Mouse (Mus musculus) neural tube, embryonic 12.5 days (tissue): ENCODE data around the gene Gpr137. TPM values are rescaled to one million over a fixed set of nuclear protein-coding genes. Genes with fewer than 3 reads are reported as not detected.

Experiments
- ATAC-seq: fragments of 200-750 bp; cut with Nextera tagmentation; 2 replicates; pipeline ENCODE4 v1.8.0; 2017; ENCODE audit warnings: low read depth, mild to moderate bottlenecking, moderate TSS enrichment, moderate library complexity; ENCODE audit not compliant: low FRiP score
- H3K27ac ChIP-seq: fragments of 300-500 bp; sonication (generic); 2 replicates; pipeline ENCODE4 v1.5.1; 2016
- H3K27me3 ChIP-seq: fragments of 300-500 bp; sonication (generic); replicated peaks from 2 replicates; pipeline ENCODE4 v1.6.1; 2016; ENCODE audit warnings: mild to moderate bottlenecking
- H3K36me3 ChIP-seq: fragments of 300-500 bp; sonication (generic); 2 replicates; pipeline ENCODE4 v1.6.1; 2016; ENCODE audit warnings: mild to moderate bottlenecking
- H3K4me1 ChIP-seq: fragments of 300-500 bp; sonication (generic); 2 replicates; pipeline ENCODE4 v1.6.1; 2016
- H3K4me2 ChIP-seq: fragments of 300-500 bp; sonication (generic); replicated peaks from 2 replicates; pipeline ENCODE4 v1.6.1; 2016; ENCODE audit warnings: mild to moderate bottlenecking
- H3K4me3 ChIP-seq: fragments of 300-500 bp; sonication (generic); 2 replicates; pipeline ENCODE4 v1.5.1; 2016
- H3K9ac ChIP-seq: fragments of 300-500 bp; sonication (generic); 2 replicates; pipeline ENCODE4 v1.6.1; 2016; ENCODE audit warnings: mild to moderate bottlenecking
- H3K9me3 ChIP-seq: fragments of 300-500 bp; sonication (generic); 2 replicates; pipeline ENCODE4 v1.6.1; 2016; ENCODE audit warnings: mild to moderate bottlenecking
- WGBS: fragments of 180-500 bp; shearing (Covaris S2); methylation state at CpG from one replicate; pipeline ENCODE4 v1.1.7; 2016; 5-methylcytosine and 5-hydroxymethylcytosine counted together
- polyA plus RNA-seq: library from polyadenylated mRNA; unstranded; fragments of >200 nt; fragmentation: Nextera tagmentation; extraction: Ambion mirVana; gene quantifications from 2 replicates; pipeline ENCODE4 v1.2.1, GENCODE M21; 2016

Gene Gpr137
- polyA plus RNA-seq, 1 experiment from 2014 or later: 43.9 TPM

GRCm38 (mm10) chr19:6949951-6950350 lies 7.7 kb upstream of the Gpr137 start:
- Histone ChIP-seq H3K4me2 (peak overlapping the region; percentile 97), H3K9me3 (no peaks in the 10 kb centered on the region), H3K4me1 (peaks cover 26% of the 10 kb centered on the region), H3K4me3 (peak overlapping the region; percentile 49), H3K36me3 (peaks cover 12% of the 10 kb centered on the region; the same call in 1 of the 2 replicates), H3K9ac (peak overlapping the region; percentile 67; the same call in 1 of the 2 replicates), H3K27me3 (no peaks in the 10 kb centered on the region), H3K27ac (no peak overlapping the region)
- ATAC-seq: no peak
- WGBS: 52% methylated on average over 5 of the region's 5 CpGs

GRCm38 (mm10) chr19:6949532-6949931 lies 7.3 kb upstream of the Gpr137 start:
- H3K4me2 ChIP-seq: peak overlapping the region; percentile 97; the same call in 1 of the 2 replicates
- H3K27ac ChIP-seq: no peak overlapping the region
- ATAC-seq: no peak
- H3K27me3 ChIP-seq: no peaks in the 10 kb centered on the region
- H3K9me3 ChIP-seq: no peaks in the 10 kb centered on the region
- peaks cover 26% of the 10 kb centered on the region for H3K4me1 ChIP-seq
- WGBS: 95% methylated on average over 5 of the region's 5 CpGs
- H3K9ac ChIP-seq: no peak overlapping the region
- H3K36me3 ChIP-seq: peaks cover 8% of the 10 kb centered on the region; the same call in 1 of the 2 replicates
- H3K4me3 ChIP-seq: no peak overlapping the region

GRCm38 (mm10) chr19:6948186-6948585 lies 5.9 kb upstream of the Gpr137 start:
- no peaks in the 10 kb centered on the region for H3K27me3 ChIP-seq
- H3K9me3 ChIP-seq: no peaks in the 10 kb centered on the region
- H3K4me2 ChIP-seq: no peak overlapping the region
- no peak for ATAC-seq
- H3K9ac ChIP-seq: 0 out of 2 replicates have a peak overlapping the region, but pooled peaks have one; percentile 21
- WGBS: 70% methylated on average over 4 of the region's 4 CpGs
- H3K4me1 ChIP-seq: peaks cover 23% of the 10 kb centered on the region
- H3K36me3 ChIP-seq: peaks cover 3% of the 10 kb centered on the region; the same call in 1 of the 2 replicates
- H3K27ac ChIP-seq: no peak overlapping the region
- no peak overlapping the region for H3K4me3 ChIP-seq

GRCm38 (mm10) chr19:6947742-6948141 lies 5.5 kb upstream of the Gpr137 start:
- WGBS: 54% methylated on average over 4 of the region's 4 CpGs
- no peak overlapping the region for H3K27ac ChIP-seq

GRCm38 (mm10) chr19:6943709-6944108 lies 1.4 kb upstream of the Gpr137 start:
- WGBS: 91% methylated on average over 6 of the region's 6 CpGs
- Histone ChIP-seq H3K9me3 (no peaks in the 10 kb centered on the region), H3K27me3 (no peaks in the 10 kb centered on the region), H3K4me2 (no peak overlapping the region), H3K27ac (no peak overlapping the region), H3K36me3 (peaks cover 3% of the 10 kb centered on the region; the same call in 1 of the 2 replicates), H3K4me3 (no peak overlapping the region), H3K4me1 (peaks cover 30% of the 10 kb centered on the region), H3K9ac (no peak overlapping the region)
- no peak for ATAC-seq

More at GRCm38 (mm10) chr19:6947742-6948141, 5.5 kb upstream of the Gpr137 start:
- ATAC-seq: no peak
- no peaks in the 10 kb centered on the region for H3K27me3 ChIP-seq
- H3K4me1 ChIP-seq: peaks cover 24% of the 10 kb centered on the region
- H3K9ac ChIP-seq: 0 out of 2 replicates have a peak overlapping the region, but pooled peaks have one; percentile 21
- peaks cover 3% of the 10 kb centered on the region; the same call in 1 of the 2 replicates for H3K36me3 ChIP-seq
- H3K9me3 ChIP-seq: no peaks in the 10 kb centered on the region
- no peak overlapping the region for H3K4me3 ChIP-seq
- H3K4me2 ChIP-seq: no peak overlapping the region

GRCm38 (mm10) chr19:6942764-6943163 lies 484 bp upstream of the Gpr137 start:
- WGBS: 33% methylated on average over 5 of the region's 5 CpGs
- H3K27me3 ChIP-seq: 0 out of 2 replicates have a peak, but pooled peaks cover 2% of the 10 kb centered on the region
- H3K4me3 ChIP-seq: peak overlapping the region; percentile 82
- H3K9ac ChIP-seq: peak overlapping the region; percentile 89
- no peaks in the 10 kb centered on the region for H3K9me3 ChIP-seq
- peaks cover 32% of the 10 kb centered on the region for H3K4me1 ChIP-seq
- peak overlapping the region; percentile 87 for H3K4me2 ChIP-seq
- H3K27ac ChIP-seq: peak overlapping the region; percentile 88; the same call in 1 of the 2 replicates
- ATAC-seq: no peak
- H3K36me3 ChIP-seq: peaks cover 8% of the 10 kb centered on the region

- H3K4me3 ChIP-seq: peak within 1 kb of the TSS; percentile 82
- peak within 1 kb of the TSS; percentile 87 for H3K4me2 ChIP-seq
- no peaks in the 10 kb centered on the region for H3K9me3 ChIP-seq
- H3K4me1 ChIP-seq: peaks cover 32% of the 10 kb centered on the region
- peak within 1 kb of the TSS; percentile 88 for H3K27ac ChIP-seq
- peak; percentile 83 for ATAC-seq
- WGBS: under 1% methylated on average over 83 of the region's 83 CpGs
- peaks cover 8% of the 10 kb centered on the region for H3K36me3 ChIP-seq
- H3K9ac ChIP-seq: peak within 1 kb of the TSS; percentile 89
- 0 out of 2 replicates have a peak, but pooled peaks cover 3% of the 10 kb centered on the region for H3K27me3 ChIP-seq
Measured at GRCm38 (mm10) chr19:6941372-6942248, 670 bp downstream of the Gpr137 start, which contains the start of gene Bad. Gene Bad, plus strand, starts transcription at chr19:6941861.

- H3K36me3 ChIP-seq: peaks cover 8% of the 10 kb centered on the region
- WGBS: 23% methylated on average over 29 of the region's 29 CpGs
- H3K4me2 ChIP-seq: peak overlapping the region; percentile 87
- peaks cover 11% of the 10 kb centered on the region for H3K27me3 ChIP-seq
- no peaks in the 10 kb centered on the region for H3K9me3 ChIP-seq
- H3K9ac ChIP-seq: peak overlapping the region; percentile 89
- H3K27ac ChIP-seq: no peak overlapping the region
- peaks cover 32% of the 10 kb centered on the region for H3K4me1 ChIP-seq
- peak; percentile 38; the same call in 1 of the 2 replicates for ATAC-seq
- peak overlapping the region; percentile 82 for H3K4me3 ChIP-seq
Measured at GRCm38 (mm10) chr19:6940396-6941351, 1.6 kb downstream of the Gpr137 start.

- Histone ChIP-seq H3K4me3 (no peak overlapping the region), H3K9ac (peak overlapping the region; percentile 26; the same call in 1 of the 2 replicates)
- ATAC-seq: no peak
Measured at GRCm38 (mm10) chr19:6939106-6940002, 2.9 kb downstream of the Gpr137 start.

GRCm38 (mm10) chr19:6937541-6938465 lies 4.5 kb downstream of the Gpr137 start:
- Histone ChIP-seq H3K27me3 (peaks cover 38% of the 10 kb centered on the region), H3K4me2 (0 out of 2 replicates have a peak overlapping the region, but pooled peaks have one; percentile 87), H3K9ac (no peak overlapping the region), H3K4me3 (no peak overlapping the region), H3K4me1 (peaks cover 41% of the 10 kb centered on the region), H3K27ac (no peak overlapping the region), H3K36me3 (peaks cover 8% of the 10 kb centered on the region), H3K9me3 (no peaks in the 10 kb centered on the region)
- no peak for ATAC-seq
- 80% methylated on average over 16 of the region's 16 CpGs for WGBS

More at GRCm38 (mm10) chr19:6939106-6940002, 2.9 kb downstream of the Gpr137 start:
- H3K27me3 ChIP-seq: peaks cover 23% of the 10 kb centered on the region
- H3K4me2 ChIP-seq: peak overlapping the region; percentile 87
- H3K36me3 ChIP-seq: peaks cover 8% of the 10 kb centered on the region
- no peaks in the 10 kb centered on the region for H3K9me3 ChIP-seq
- 91% methylated on average over 20 of the region's 20 CpGs for WGBS
- H3K4me1 ChIP-seq: peaks cover 32% of the 10 kb centered on the region
- H3K27ac ChIP-seq: no peak overlapping the region
